13 mouse cellular contexts compared by ENCODE assay signal in genomic region chr17:9763110-9763509, GRCm38 (mm10).
A peak's percentile ranks its signal among the peaks of the same experiment; 100 is the strongest.
DNase-seq lines count a peak whose midpoint lies in the region; ATAC-seq and TF ChIP-seq lines count a peak whose summit lies in the region.
"Had no signal": no experiment of that assay in that cellular context is flagged by ENCODE, and none has a peak within 500 bp of the region (broad histone marks: within the 10 kb centered on the region; RNA-seq: fewer than 3 reads in every experiment).

No protein-coding gene starts in this region.

- H3K4me2 ChIP-seq in forebrain, postnatal 0 days (ENCODE audit: low read depth) = peak overlapping the region; percentile 56; the same call in 1 of the 2 replicates
- peak overlapping the region; percentile 71 for H3K4me2 ChIP-seq in midbrain, embryonic 14.5 days (ENCODE audit: low read length)

- H3K4me1 ChIP-seq in forebrain, postnatal 0 days (ENCODE audit: insufficient read depth) = peaks cover 5% of the 10 kb centered on the region; the same call in 1 of the 2 replicates
- peaks cover 35% of the 10 kb centered on the region for H3K4me1 ChIP-seq in midbrain, embryonic 14.5 days (ENCODE audit: control insufficient read depth, insufficient read depth, low read length)
- H3K4me1 ChIP-seq: liver, embryonic 15.5 days had no signal

- H3K4me3 ChIP-seq in layer of hippocampus, adult 2 months = no peak overlapping the region
- H3K4me3 ChIP-seq in forebrain, postnatal 0 days (ENCODE audit: low read depth, low read length) = no peak overlapping the region
- H3K4me3 ChIP-seq in midbrain, embryonic 14.5 days (replicated peaks; ENCODE audit: low read depth, low read length) = no peak overlapping the region
- H3K4me3 ChIP-seq: liver, embryonic 15.5 days had no signal

- no peak for TF ChIP-seq CTCF in layer of hippocampus, adult 2 months (conservative IDR thresholded peaks at IDR 0.05)
- TF ChIP-seq CTCF in forebrain, postnatal 0 days (IDR thresholded peaks at IDR 0.05; ENCODE audit: low read depth) = no peak

- no peaks in the 10 kb centered on the region for H3K9me3 ChIP-seq in forebrain, postnatal 0 days (ENCODE audit: low read length)
- H3K9me3 ChIP-seq in midbrain, embryonic 14.5 days (ENCODE audit: control insufficient read depth, low read length) = no peaks in the 10 kb centered on the region
- H3K9me3 ChIP-seq: heart, embryonic 15.5 days; liver, embryonic 15.5 days; stomach, embryonic 15.5 days had no signal

- no peaks in the 10 kb centered on the region for H3K36me3 ChIP-seq in forebrain, postnatal 0 days (ENCODE audit: insufficient read depth)
- H3K36me3 ChIP-seq in midbrain, embryonic 14.5 days (ENCODE audit: control insufficient read depth, insufficient read depth, low read length) = no peaks in the 10 kb centered on the region
- H3K36me3 ChIP-seq: heart, embryonic 15.5 days; liver, embryonic 15.5 days; stomach, embryonic 15.5 days had no signal

- ATAC-seq in forebrain, postnatal 0 days = no peak
- no peak for ATAC-seq in midbrain, embryonic 14.5 days (ENCODE audit: low FRiP score, low TSS enrichment)

- no peak for DNase-seq in layer of hippocampus, adult 2 months (ENCODE audit: low spot score in 2 of 2)
- no peak for DNase-seq in layer of hippocampus, postnatal 36 days
- peak; percentile 36 for DNase-seq in forebrain, postnatal 0 days
- DNase-seq in midbrain, embryonic 14.5 days = peak; percentile 69
- no peak for DNase-seq in adrenal gland, postnatal 4 days (ENCODE audit: low spot score in 2 of 2)
- no peak for DNase-seq in right cerebral cortex, adult 18-20 months
- no peak for DNase-seq in lung, postnatal 36 days
- no peak for DNase-seq in gastrocnemius, postnatal 25 days
- DNase-seq: adrenal gland, postnatal 14 days; cerebellum, adult 9-11 months had no signal

- WGBS in forebrain, postnatal 0 days = 9% methylated on average over 9 of the region's 9 CpGs
- 2% methylated on average over 9 of the region's 9 CpGs for WGBS in midbrain, embryonic 14.5 days

- H3K27me3 ChIP-seq in forebrain, postnatal 0 days (ENCODE audit: insufficient read depth, low read length) = no peaks in the 10 kb centered on the region
- no peaks in the 10 kb centered on the region for H3K27me3 ChIP-seq in midbrain, embryonic 14.5 days (ENCODE audit: control insufficient read depth, insufficient read depth, low read length)
- H3K27me3 ChIP-seq: heart, embryonic 15.5 days; stomach, embryonic 15.5 days had no signal

- H3K27ac ChIP-seq in layer of hippocampus, adult 2 months = peak overlapping the region; percentile 92
- H3K27ac ChIP-seq in forebrain, postnatal 0 days (ENCODE audit: low read depth, low read length) = 0 out of 2 replicates have a peak overlapping the region, but pooled peaks have one; percentile 10
- peak overlapping the region; percentile 81 for H3K27ac ChIP-seq in midbrain, embryonic 14.5 days (replicated peaks; ENCODE audit: low read depth, low read length)
- H3K27ac ChIP-seq: liver, embryonic 15.5 days; stomach, embryonic 15.5 days had no signal

- no peak overlapping the region for H3K9ac ChIP-seq in forebrain, postnatal 0 days
- H3K9ac ChIP-seq in midbrain, embryonic 14.5 days (replicated peaks; ENCODE audit: low read length) = no peak overlapping the region
- H3K9ac ChIP-seq: liver, embryonic 15.5 days; stomach, embryonic 15.5 days had no signal

Comparison
In these comparisons a context has a peak if more than half of its experiments do, and no peak if none do; other contexts are left out.
1. DNase-seq: peak in forebrain, postnatal 0 days (single experiment) and midbrain, embryonic 14.5 days (single experiment); none in layer of hippocampus, adult 2 months (0 of 2), layer of hippocampus, postnatal 36 days (0 of 2), adrenal gland, postnatal 4 days (0 of 2), right cerebral cortex, adult 18-20 months (single experiment), lung, postnatal 36 days (single experiment) and gastrocnemius, postnatal 25 days (single experiment).
2. H3K27ac ChIP-seq: peak in every context shown above with its lines; median percentile 92 in layer of hippocampus, adult 2 months; 81 in midbrain, embryonic 14.5 days; 10 in forebrain, postnatal 0 days.